Mouse (Mus musculus) cerebellum, adult 2 months (tissue): ENCODE measurements around the gene H2-K1.

Experiments used
- CTCF ChIP-seq: fragments of 200-500 bp; IDR thresholded peaks from 2 replicates; pipeline ENCODE4 v1.5.1; 2011; ENCODE audit warnings: low read depth, mild to moderate bottlenecking, control low read depth, low read length, moderate library complexity, borderline replicate concordance; ENCODE audit not compliant: insufficient read depth
- POLR2A ChIP-seq: fragments of 200-500 bp; IDR thresholded peaks from 2 replicates; pipeline ENCODE4 v1.6.1; 2011; ENCODE audit warnings: low read length, control low read depth, borderline replicate concordance; ENCODE audit not compliant: insufficient read depth

GRCm38 (mm10) chr17:33959135-33959534 is 41.0 kb downstream of the H2-K1 start:
- no peak for TF ChIP-seq CTCF
- TF ChIP-seq POLR2A = no peak
